Mouse (Mus musculus): ENCODE data around the gene Gm7247.

DNA sequence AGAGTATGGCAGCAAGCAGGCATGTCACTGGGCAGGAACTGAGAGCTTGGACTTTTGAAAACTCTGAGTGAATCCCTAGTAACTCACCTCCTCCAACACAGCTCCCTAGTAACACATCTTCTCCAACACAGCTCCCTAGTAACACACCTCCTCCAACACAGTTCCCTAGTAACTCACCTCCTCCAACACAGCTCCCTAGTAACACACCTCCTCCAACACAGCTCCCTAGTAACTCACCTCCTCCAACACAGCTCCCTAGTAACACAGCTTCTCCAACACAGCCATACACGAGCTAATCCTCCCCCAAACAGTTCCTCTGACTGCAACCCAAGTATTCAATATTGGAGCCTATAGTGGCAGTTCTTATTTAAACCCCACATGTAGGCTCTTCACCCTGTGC, 37.6 kb upstream of the Gm7247 start:
- TF ChIP-seq GATA1 (IDR thresholded peaks at IDR 0.05; ENCODE audit: borderline replicate concordance, low read length): no peak
- no peak for TF ChIP-seq FLI1 (IDR thresholded peaks at IDR 0.05; ENCODE audit: low read length)
